Mouse (Mus musculus) adrenal gland, postnatal 36 days (tissue): ENCODE measurements at regions not wholly inside any gene's neighbourhood (a gene's known extent, or its start where the extent isn't known, plus 50 kb on each side); places are given as distances from the start of the nearest gene placed in this dataset.

ENCODE experiments used
- DNase-seq, 2 experiments: peaks; one replicate each; pipeline ENCODE4 v3.0.0; 2021; ENCODE audit warnings: mixed read lengths in 1 of 2

- DNase-seq = no peak
Measured at GRCm38 (mm10) chr1:138011581-138011980, 163.9 kb downstream of the Ptprc start.

- no peak for DNase-seq
Measured at GRCm38 (mm10) chr1:138010910-138011477, 164.5 kb downstream of the Ptprc start.

DNA sequence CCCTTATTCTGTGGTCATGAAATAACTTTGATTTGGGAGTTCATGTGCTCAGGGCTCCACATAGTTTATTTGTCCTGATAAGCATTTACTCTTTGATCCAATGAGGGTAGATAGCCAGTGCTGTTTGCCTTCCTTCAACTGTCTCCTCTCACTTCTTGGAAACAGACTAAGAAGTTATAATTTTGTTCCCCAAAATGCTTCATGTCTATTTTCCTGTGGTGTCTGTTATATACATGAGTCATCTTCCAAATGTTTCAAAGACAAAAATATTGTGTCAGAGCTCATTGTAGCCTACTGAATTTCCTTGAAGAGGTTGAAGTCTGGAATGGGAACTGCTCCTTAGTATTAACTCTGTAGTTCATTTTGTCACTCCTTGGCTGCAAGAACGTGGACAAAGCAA is 168.7 kb downstream of the Ptprc start:
- DNase-seq = no peak

- no peak for DNase-seq
Measured at GRCm38 (mm10) chr1:138004319-138004718, 171.2 kb downstream of the Ptprc start.

- DNase-seq = no peak
Measured at GRCm38 (mm10) chr1:137999268-137999900, 176.1 kb downstream of the Ptprc start.

GRCm38 (mm10) chr1:137996041-137996440 is 179.5 kb downstream of the Ptprc start:
- DNase-seq = no peak

GRCm38 (mm10) chr1:137991936-137992335 is 183.6 kb downstream of the Ptprc start:
- no peak for DNase-seq

DNA sequence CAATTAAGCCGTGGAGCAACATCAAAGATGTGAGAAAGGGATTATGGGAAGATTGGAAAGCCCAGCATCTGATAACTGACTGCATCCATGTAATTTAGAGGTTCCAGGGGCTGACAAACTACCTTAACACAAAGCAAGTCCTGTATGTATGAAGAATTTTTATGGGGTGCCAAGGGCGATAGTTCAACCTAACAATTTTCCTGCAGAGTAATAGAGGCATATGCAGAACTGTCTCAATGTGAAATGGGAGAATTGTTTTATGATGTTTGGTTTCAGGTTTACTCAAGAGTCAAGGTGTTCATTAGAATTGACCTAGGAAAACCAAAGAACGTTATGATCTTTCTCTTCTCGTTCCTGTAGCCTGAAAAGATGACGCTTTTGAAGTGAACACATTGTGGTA is 184.1 kb downstream of the Ptprc start:
- no peak for DNase-seq

GRCm38 (mm10) chr1:137973406-137973805 is 202.1 kb downstream of the Ptprc start:
- no peak for DNase-seq

GRCm38 (mm10) chr1:137972620-137973350 is 202.7 kb downstream of the Ptprc start:
- DNase-seq = no peak

GRCm38 (mm10) chr1:137966151-137966836 is 209.2 kb downstream of the Ptprc start:
- DNase-seq = no peak

DNA sequence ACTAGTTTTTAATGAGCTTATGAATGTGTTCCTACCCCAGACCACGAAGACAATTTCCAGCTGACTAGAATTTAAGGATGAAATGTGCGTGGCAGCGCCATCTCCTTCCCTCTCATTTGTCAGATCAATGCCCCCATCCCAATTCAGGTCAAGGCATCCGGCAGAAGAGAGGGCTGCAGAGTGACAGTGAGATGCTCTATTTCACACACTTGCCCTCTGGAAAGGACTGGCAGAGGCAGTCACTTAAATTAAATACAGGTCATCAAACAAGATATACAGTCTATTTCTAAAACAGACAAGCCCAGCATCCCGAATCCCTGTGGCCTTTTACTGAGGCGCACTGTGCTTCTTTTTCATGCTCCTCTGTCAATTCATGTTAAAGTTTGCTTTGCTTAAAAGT is 211.9 kb downstream of the Ptprc start:
- DNase-seq = no peak

DNA sequence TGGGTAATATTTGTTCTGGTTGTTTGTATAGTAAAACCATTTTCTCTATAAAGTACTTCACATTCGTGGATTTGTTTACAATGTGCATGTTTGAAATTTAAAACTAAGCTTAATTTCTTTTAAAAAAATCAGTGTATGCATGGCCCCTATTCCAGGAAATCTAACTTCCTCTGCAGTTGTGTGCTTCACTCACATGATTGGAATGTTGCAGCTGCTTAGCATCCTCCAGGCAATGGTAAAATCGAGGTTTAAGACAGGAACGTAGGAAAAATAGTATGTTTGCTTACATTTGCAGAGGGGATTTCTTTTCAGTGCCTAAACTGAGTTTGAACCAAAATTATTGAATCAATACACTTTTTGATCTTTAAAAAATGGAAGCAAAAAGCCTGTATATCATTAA is 217.5 kb downstream of the Ptprc start:
- DNase-seq = no peak

DNA sequence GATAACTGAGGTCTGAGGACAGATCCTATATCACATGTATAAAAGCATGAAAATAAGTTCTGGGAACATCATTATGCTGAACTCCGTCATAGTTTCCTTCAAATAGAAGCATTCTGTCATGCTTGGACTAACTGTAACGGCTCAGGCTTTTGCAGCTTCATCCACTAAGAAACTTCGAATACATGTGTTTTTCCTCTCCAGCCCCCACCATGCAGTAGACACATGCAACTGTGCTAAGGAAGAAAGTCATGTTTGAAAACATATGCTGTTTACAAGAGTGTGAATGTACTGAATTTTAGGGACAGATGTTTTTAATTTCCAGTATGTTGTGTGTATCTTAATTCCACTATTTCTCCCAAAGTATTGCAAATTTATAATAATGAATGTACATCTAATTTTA is 219.5 kb downstream of the Ptprc start:
- no peak for DNase-seq

DNA sequence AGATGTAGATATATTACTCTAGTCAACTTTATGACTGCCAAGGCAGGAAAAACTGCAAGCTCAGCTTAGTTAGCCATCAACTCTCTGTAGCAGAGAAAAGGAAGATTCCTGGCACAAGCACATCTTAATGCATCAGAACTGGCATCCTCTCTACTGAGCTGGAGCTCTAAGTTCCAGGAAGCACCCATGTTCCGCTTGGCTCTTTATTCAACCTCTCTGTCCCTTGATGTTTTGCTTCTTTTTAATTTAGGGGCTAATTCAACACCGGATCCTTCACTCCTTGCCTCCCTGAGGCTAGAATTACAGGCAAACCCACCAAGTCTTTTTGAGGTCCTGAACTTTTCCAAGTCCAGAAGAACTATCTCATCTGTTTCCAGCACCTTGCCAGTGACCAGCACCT is 220.4 kb downstream of the Ptprc start:
- no peak for DNase-seq

GRCm38 (mm10) chr1:137953369-137953768 is 222.1 kb downstream of the Ptprc start:
- no peak for DNase-seq

DNA sequence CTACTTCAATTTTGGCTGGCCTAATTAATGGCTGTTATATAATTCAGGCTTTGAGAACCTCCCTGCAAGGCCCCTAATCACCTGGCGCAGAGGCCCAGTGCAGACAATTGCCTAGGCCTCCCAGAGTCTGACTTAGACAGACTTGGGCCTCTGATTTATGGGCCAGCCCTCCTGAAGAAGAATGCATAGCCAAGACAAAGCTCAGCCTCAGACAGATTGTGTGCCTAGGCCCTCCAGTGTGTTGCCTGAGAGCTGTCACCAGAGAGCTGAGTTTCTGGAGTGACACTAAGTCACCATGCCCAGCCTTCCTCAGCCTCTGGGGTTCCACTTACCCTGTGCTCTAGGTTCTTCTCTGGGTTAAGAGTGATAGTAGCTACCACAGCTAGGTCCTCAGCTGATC is 222.7 kb downstream of the Ptprc start:
- no peak for DNase-seq

DNA sequence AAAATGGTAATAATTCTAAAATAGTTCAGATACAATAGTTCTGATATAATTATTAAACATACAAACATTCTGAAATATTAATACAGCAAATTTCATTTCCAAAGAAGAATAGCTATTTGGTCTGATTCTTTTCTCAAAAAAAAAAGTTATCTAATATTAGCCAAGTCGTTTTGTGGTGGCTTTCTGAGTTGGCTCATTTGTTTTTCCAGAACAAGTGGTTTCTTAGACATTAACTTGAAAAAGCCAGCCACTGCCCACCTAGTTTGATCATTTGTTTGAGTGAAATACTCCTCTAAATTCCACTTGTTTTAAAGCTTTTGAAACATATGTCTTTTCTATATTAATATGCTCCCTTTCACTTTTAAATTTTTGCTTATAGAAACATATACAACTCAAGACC is 227.6 kb downstream of the Ptprc start:
- no peak for DNase-seq

GRCm38 (mm10) chr1:137941776-137942522 is 233.6 kb downstream of the Ptprc start:
- DNase-seq = no peak

DNA sequence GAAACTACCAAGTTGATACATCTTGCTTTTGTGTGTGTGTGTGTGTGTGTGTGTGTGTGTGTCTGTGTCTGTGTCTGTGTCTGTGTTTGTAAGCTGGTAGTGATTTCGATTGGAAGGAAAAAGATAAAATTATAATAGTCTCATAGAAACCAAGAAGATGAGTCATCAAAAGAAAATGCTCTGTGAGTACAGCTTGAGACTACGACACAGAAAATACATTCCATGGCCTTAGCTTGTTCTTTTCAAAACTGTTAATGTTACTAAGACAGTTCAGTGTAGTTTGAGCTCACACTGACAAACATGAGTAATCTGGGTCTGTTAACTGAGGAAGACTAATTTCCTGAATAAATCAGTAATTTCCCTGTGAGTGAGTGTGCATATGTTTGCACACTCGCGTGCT is 239.8 kb downstream of the Ptprc start:
- DNase-seq = no peak

GRCm38 (mm10) chr1:137929764-137930163 is 245.7 kb downstream of the Ptprc start:
- DNase-seq = peak; percentile 50 to 57

GRCm38 (mm10) chr1:137928522-137928921 is 247.0 kb downstream of the Ptprc start:
- DNase-seq = peak; percentile 56 to 66
